Mouse (Mus musculus): ENCODE results near the gene Atp6v0a4.

GRCm38 (mm10) chr6:38147301-38147700 is 22.9 kb upstream of the Atp6v0a4 start:
- no peak for TF ChIP-seq POLR2A (IDR thresholded peaks at IDR 0.05; ENCODE audit: borderline replicate concordance, extremely low read depth, low read depth, low read length)
- TF ChIP-seq CTCF (IDR thresholded peaks at IDR 0.05; ENCODE audit: insufficient read depth, low read length), result no peak

Measured in lung, adult 2 months (tissue).